ENCODE assay signal across 13 mouse cellular contexts in the genomic region with DNA sequence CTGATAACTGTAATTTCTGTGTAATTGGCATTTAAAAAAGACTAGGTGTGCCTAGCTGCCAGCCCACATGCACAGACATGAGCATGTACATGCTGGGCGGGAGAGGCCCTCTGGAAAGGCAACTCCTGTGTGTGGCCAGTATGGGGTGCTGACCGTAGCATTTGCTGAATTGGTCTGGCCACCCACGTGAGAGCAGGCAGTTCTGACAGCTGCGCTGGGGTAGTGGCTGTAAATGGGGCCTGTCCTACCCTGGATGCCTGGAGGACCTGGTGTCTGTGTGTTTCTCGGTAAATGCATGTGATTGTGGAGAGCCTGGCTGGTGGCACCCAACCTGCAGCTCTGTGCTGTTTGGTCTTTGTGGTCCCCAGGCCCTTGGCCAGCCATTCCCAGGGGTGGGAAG.
DNase-seq lines count a peak whose midpoint lies in the region; ATAC-seq and TF ChIP-seq lines count a peak whose summit lies in the region.
"Had no signal": no experiment of that assay in that cellular context is flagged by ENCODE, and none has a peak within 500 bp of the region (broad histone marks: within the 10 kb centered on the region; RNA-seq: fewer than 3 reads in every experiment).

No protein-coding gene starts in this region.

- H3K9me3 ChIP-seq in forebrain, embryonic 10.5 days = no peaks in the 10 kb centered on the region
- H3K9me3 ChIP-seq in forebrain, embryonic 11.5 days (ENCODE audit: control insufficient read depth, low read length) = no peaks in the 10 kb centered on the region
- no peaks in the 10 kb centered on the region for H3K9me3 ChIP-seq in midbrain, embryonic 11.5 days (ENCODE audit: control insufficient read depth, low read length)
- H3K9me3 ChIP-seq in midbrain, embryonic 13.5 days = no peaks in the 10 kb centered on the region
- H3K9me3 ChIP-seq: forebrain, embryonic 12.5 days; G1E had no signal

- no peak overlapping the region for H3K4me2 ChIP-seq in forebrain, embryonic 11.5 days (ENCODE audit: low read depth, low read length, severe bottlenecking)
- H3K4me2 ChIP-seq in midbrain, embryonic 11.5 days = no peak overlapping the region
- no peak overlapping the region for H3K4me2 ChIP-seq in midbrain, embryonic 13.5 days (replicated peaks)
- H3K4me2 ChIP-seq: forebrain, embryonic 12.5 days; heart, embryonic 11.5 days; hindbrain, embryonic 14.5 days had no signal

- no peak for ATAC-seq in forebrain, embryonic 11.5 days (replicated peaks; ENCODE audit: low FRiP score)
- no peak for ATAC-seq in midbrain, embryonic 11.5 days (ENCODE audit: low FRiP score)
- ATAC-seq in midbrain, embryonic 13.5 days = no peak

- DNase-seq in cerebellum, adult 9-10 months = peak; percentile 28
- DNase-seq in cerebellum, adult 2 months = no peak
- DNase-seq in forebrain, embryonic 10.5 days (ENCODE audit: extremely low spot score, low spot score) = no peak
- DNase-seq in forebrain, embryonic 11.5 days (ENCODE audit: low spot score) = no peak
- DNase-seq in midbrain, embryonic 11.5 days (ENCODE audit: low spot score, missing footprints) = peak; percentile 77
- DNase-seq in spleen, postnatal 36 days (ENCODE audit: low spot score in 2 of 2) = no peak

- no peak overlapping the region for H3K4me3 ChIP-seq in cerebellum, adult 2 months (replicated peaks; ENCODE audit: insufficient read depth, low read depth, low read length)
- no peak overlapping the region for H3K4me3 ChIP-seq in forebrain, embryonic 10.5 days
- no peak overlapping the region for H3K4me3 ChIP-seq in forebrain, embryonic 11.5 days (ENCODE audit: low read depth, low read length)
- no peak overlapping the region for H3K4me3 ChIP-seq in midbrain, embryonic 11.5 days (ENCODE audit: low read depth, low read length)
- no peak overlapping the region for H3K4me3 ChIP-seq in midbrain, embryonic 13.5 days (replicated peaks)
- H3K4me3 ChIP-seq: forebrain, embryonic 12.5 days; gastrocnemius, adult 2 months had no signal

- TF ChIP-seq POLR2A in cerebellum, adult 2 months (IDR thresholded peaks at IDR 0.05; ENCODE audit: borderline replicate concordance, insufficient read depth, low read length) = no peak

- H3K27ac ChIP-seq in cerebellum, adult 2 months (ENCODE audit: insufficient read depth, low read length) = no peak overlapping the region
- peak overlapping the region; percentile 3; the same call in 1 of the 2 replicates for H3K27ac ChIP-seq in forebrain, embryonic 10.5 days
- no peak overlapping the region for H3K27ac ChIP-seq in forebrain, embryonic 11.5 days (ENCODE audit: low read depth, low read length)
- no peak overlapping the region for H3K27ac ChIP-seq in midbrain, embryonic 11.5 days (ENCODE audit: low read depth, low read length)
- H3K27ac ChIP-seq in midbrain, embryonic 13.5 days = no peak overlapping the region
- H3K27ac ChIP-seq: forebrain, embryonic 12.5 days; gastrocnemius, adult 2 months; hindbrain, embryonic 14.5 days; hindbrain, postnatal 0 days had no signal

- 59% methylated on average over 5 of the region's 5 CpGs for WGBS in cerebellum, adult 2 months
- 56% methylated on average over 5 of the region's 5 CpGs for WGBS in forebrain, embryonic 10.5 days
- 56% methylated on average over 5 of the region's 5 CpGs for WGBS in forebrain, embryonic 11.5 days
- 53% methylated on average over 5 of the region's 5 CpGs for WGBS in midbrain, embryonic 11.5 days
- WGBS in midbrain, embryonic 13.5 days = 53% methylated on average over 5 of the region's 5 CpGs

- H3K36me3 ChIP-seq in forebrain, embryonic 10.5 days (replicated peaks) = no peaks in the 10 kb centered on the region
- H3K36me3 ChIP-seq in forebrain, embryonic 11.5 days (ENCODE audit: control insufficient read depth, insufficient read depth, low read length) = no peaks in the 10 kb centered on the region
- H3K36me3 ChIP-seq in midbrain, embryonic 11.5 days (ENCODE audit: control insufficient read depth, insufficient read depth, low read length) = no peaks in the 10 kb centered on the region
- H3K36me3 ChIP-seq in midbrain, embryonic 13.5 days = no peaks in the 10 kb centered on the region
- H3K36me3 ChIP-seq: forebrain, embryonic 12.5 days; G1E had no signal

- H3K27me3 ChIP-seq in cerebellum, adult 2 months (ENCODE audit: control insufficient read depth, insufficient read depth, low read length) = no peaks in the 10 kb centered on the region
- H3K27me3 ChIP-seq in forebrain, embryonic 10.5 days (ENCODE audit: poor library complexity, severe bottlenecking) = peaks cover 68% of the 10 kb centered on the region
- peaks cover 8% of the 10 kb centered on the region; the same call in 1 of the 2 replicates for H3K27me3 ChIP-seq in forebrain, embryonic 11.5 days (ENCODE audit: control insufficient read depth, insufficient read depth, low read length)
- peaks cover 13% of the 10 kb centered on the region for H3K27me3 ChIP-seq in midbrain, embryonic 11.5 days (ENCODE audit: control insufficient read depth, insufficient read depth, low read length)
- H3K27me3 ChIP-seq in midbrain, embryonic 13.5 days = peaks cover 25% of the 10 kb centered on the region

- H3K4me1 ChIP-seq in cerebellum, adult 2 months (ENCODE audit: control insufficient read depth, insufficient read depth, low read length) = peaks cover 8% of the 10 kb centered on the region
- peaks cover 58% of the 10 kb centered on the region for H3K4me1 ChIP-seq in forebrain, embryonic 10.5 days
- peaks cover 22% of the 10 kb centered on the region for H3K4me1 ChIP-seq in forebrain, embryonic 11.5 days (replicated peaks; ENCODE audit: control insufficient read depth, insufficient read depth, low read length)
- peaks cover 30% of the 10 kb centered on the region for H3K4me1 ChIP-seq in midbrain, embryonic 11.5 days (ENCODE audit: control insufficient read depth, insufficient read depth, low read length)
- H3K4me1 ChIP-seq in midbrain, embryonic 13.5 days (replicated peaks) = peaks cover 41% of the 10 kb centered on the region

- H3K9ac ChIP-seq in forebrain, embryonic 11.5 days (ENCODE audit: low read length) = no peak overlapping the region
- no peak overlapping the region for H3K9ac ChIP-seq in midbrain, embryonic 11.5 days (ENCODE audit: low read length)
- H3K9ac ChIP-seq in midbrain, embryonic 13.5 days (replicated peaks) = no peak overlapping the region
- H3K9ac ChIP-seq: forebrain, embryonic 12.5 days; hindbrain, embryonic 14.5 days had no signal

- TF ChIP-seq CTCF in cerebellum, adult 2 months (IDR thresholded peaks at IDR 0.05; ENCODE audit: borderline replicate concordance, insufficient read depth, low read depth, low read length) = no peak

Comparison
In these comparisons a context has a peak if more than half of its experiments do, and no peak if none do; other contexts are left out.
1. DNase-seq: peak in cerebellum, adult 9-10 months (single experiment) and midbrain, embryonic 11.5 days (single experiment); none in cerebellum, adult 2 months (0 of 2), forebrain, embryonic 10.5 days (single experiment), forebrain, embryonic 11.5 days (single experiment) and spleen, postnatal 36 days (0 of 2).